Mouse (Mus musculus): ENCODE measurements around the gene Arl15. TPM values are rescaled to one million over a fixed set of nuclear protein-coding genes. Genes with fewer than 3 reads are reported as not detected.

Gene Arl15
- polyA plus RNA-seq, 1 experiment from 2014 or later: 14.6 TPM

- Histone ChIP-seq H3K4me1 (replicated peaks; ENCODE audit: control insufficient read depth, insufficient read depth, low read length) (no peaks in the 10 kb centered on the region), H3K36me3 (ENCODE audit: control insufficient read depth, insufficient read depth, low read length) (no peaks in the 10 kb centered on the region), H3K4me3 (ENCODE audit: low read depth, low read length) (no peak overlapping the region), H3K9ac (ENCODE audit: low read length) (no peak overlapping the region), H3K9me3 (ENCODE audit: control insufficient read depth, low read length) (no peaks in the 10 kb centered on the region), H3K4me2 (ENCODE audit: low read depth, low read length, severe bottlenecking) (no peak overlapping the region), H3K27ac (ENCODE audit: low read depth, low read length) (no peak overlapping the region), H3K27me3 (ENCODE audit: control insufficient read depth, insufficient read depth, low read length) (no peaks in the 10 kb centered on the region)
- ATAC-seq (replicated peaks; ENCODE audit: low FRiP score): no peak
- no peak for DNase-seq (ENCODE audit: low spot score)
- WGBS: 94% methylated on average over 4 of the region's 4 CpGs
These were observed 325.5 kb downstream of the Arl15 start for GRCm38 (mm10) chr13:114119816-114120215.

- no peaks in the 10 kb centered on the region for H3K9me3 ChIP-seq (ENCODE audit: control insufficient read depth, low read length)
- H3K4me1 ChIP-seq (replicated peaks; ENCODE audit: control insufficient read depth, insufficient read depth, low read length): no peaks in the 10 kb centered on the region
- no peak overlapping the region for H3K4me2 ChIP-seq (ENCODE audit: low read depth, low read length, severe bottlenecking)
- ATAC-seq (replicated peaks; ENCODE audit: low FRiP score): no peak
- no peak for DNase-seq (ENCODE audit: low spot score)
- H3K9ac ChIP-seq (ENCODE audit: low read length): no peak overlapping the region
- no peaks in the 10 kb centered on the region for H3K27me3 ChIP-seq (ENCODE audit: control insufficient read depth, insufficient read depth, low read length)
- H3K4me3 ChIP-seq (ENCODE audit: low read depth, low read length): no peak overlapping the region
- H3K27ac ChIP-seq (ENCODE audit: low read depth, low read length): no peak overlapping the region
- H3K36me3 ChIP-seq (ENCODE audit: control insufficient read depth, insufficient read depth, low read length): no peaks in the 10 kb centered on the region
- 93% methylated on average over 9 of the region's 9 CpGs for WGBS
These were observed 327.3 kb downstream of the Arl15 start for GRCm38 (mm10) chr13:114121591-114121990.

GRCm38 (mm10) chr13:114123391-114123790 is 329.1 kb downstream of the Arl15 start:
- H3K4me2 ChIP-seq (ENCODE audit: low read depth, low read length, severe bottlenecking): no peak overlapping the region
- H3K4me3 ChIP-seq (ENCODE audit: low read depth, low read length): no peak overlapping the region
- DNase-seq (ENCODE audit: low spot score): no peak
- H3K9ac ChIP-seq (ENCODE audit: low read length): no peak overlapping the region
- H3K27ac ChIP-seq (ENCODE audit: low read depth, low read length): no peak overlapping the region
- H3K4me1 ChIP-seq (replicated peaks; ENCODE audit: control insufficient read depth, insufficient read depth, low read length): no peaks in the 10 kb centered on the region
- 88% methylated on average over 3 of the region's 3 CpGs for WGBS
- no peaks in the 10 kb centered on the region for H3K27me3 ChIP-seq (ENCODE audit: control insufficient read depth, insufficient read depth, low read length)
- H3K9me3 ChIP-seq (ENCODE audit: control insufficient read depth, low read length): no peaks in the 10 kb centered on the region
- no peaks in the 10 kb centered on the region for H3K36me3 ChIP-seq (ENCODE audit: control insufficient read depth, insufficient read depth, low read length)
- ATAC-seq (replicated peaks; ENCODE audit: low FRiP score): no peak

- H3K36me3 ChIP-seq (ENCODE audit: control insufficient read depth, insufficient read depth, low read length): no peaks in the 10 kb centered on the region
- ATAC-seq (replicated peaks; ENCODE audit: low FRiP score): no peak
- 92% methylated on average over 10 of the region's 10 CpGs for WGBS
- H3K4me2 ChIP-seq (ENCODE audit: low read depth, low read length, severe bottlenecking): no peak overlapping the region
- no peaks in the 10 kb centered on the region for H3K4me1 ChIP-seq (replicated peaks; ENCODE audit: control insufficient read depth, insufficient read depth, low read length)
- H3K9me3 ChIP-seq (ENCODE audit: control insufficient read depth, low read length): no peaks in the 10 kb centered on the region
- H3K27ac ChIP-seq (ENCODE audit: low read depth, low read length): no peak overlapping the region
- no peak overlapping the region for H3K9ac ChIP-seq (ENCODE audit: low read length)
- H3K27me3 ChIP-seq (ENCODE audit: control insufficient read depth, insufficient read depth, low read length): no peaks in the 10 kb centered on the region
- DNase-seq (ENCODE audit: low spot score): no peak
- no peak overlapping the region for H3K4me3 ChIP-seq (ENCODE audit: low read depth, low read length)
These were observed 330.1 kb downstream of the Arl15 start for GRCm38 (mm10) chr13:114124385-114124784.

- H3K36me3 ChIP-seq (ENCODE audit: control insufficient read depth, insufficient read depth, low read length): no peaks in the 10 kb centered on the region
- H3K9me3 ChIP-seq (ENCODE audit: control insufficient read depth, low read length): no peaks in the 10 kb centered on the region
- no peaks in the 10 kb centered on the region for H3K4me1 ChIP-seq (replicated peaks; ENCODE audit: control insufficient read depth, insufficient read depth, low read length)
- 89% methylated on average over 12 of the region's 12 CpGs for WGBS
- ATAC-seq (replicated peaks; ENCODE audit: low FRiP score): no peak
- no peak for DNase-seq (ENCODE audit: low spot score)
- no peak overlapping the region for H3K27ac ChIP-seq (ENCODE audit: low read depth, low read length)
- no peak overlapping the region for H3K4me3 ChIP-seq (ENCODE audit: low read depth, low read length)
- no peak overlapping the region for H3K9ac ChIP-seq (ENCODE audit: low read length)
- no peaks in the 10 kb centered on the region for H3K27me3 ChIP-seq (ENCODE audit: control insufficient read depth, insufficient read depth, low read length)
- no peak overlapping the region for H3K4me2 ChIP-seq (ENCODE audit: low read depth, low read length, severe bottlenecking)
These were observed 330.7 kb downstream of the Arl15 start for GRCm38 (mm10) chr13:114124991-114125390.

GRCm38 (mm10) chr13:114128366-114128765 is 334.1 kb downstream of the Arl15 start:
- DNase-seq (ENCODE audit: low spot score) (no peak), ATAC-seq (replicated peaks; ENCODE audit: low FRiP score) (no peak)
- H3K9me3 ChIP-seq (ENCODE audit: control insufficient read depth, low read length): no peaks in the 10 kb centered on the region
- H3K36me3 ChIP-seq (ENCODE audit: control insufficient read depth, insufficient read depth, low read length): no peaks in the 10 kb centered on the region
- no peaks in the 10 kb centered on the region for H3K4me1 ChIP-seq (replicated peaks; ENCODE audit: control insufficient read depth, insufficient read depth, low read length)
- H3K4me3 ChIP-seq (ENCODE audit: low read depth, low read length): no peak overlapping the region
- no peak overlapping the region for H3K27ac ChIP-seq (ENCODE audit: low read depth, low read length)
- WGBS: 93% methylated on average over 2 of the region's 2 CpGs
- no peak overlapping the region for H3K9ac ChIP-seq (ENCODE audit: low read length)
- no peaks in the 10 kb centered on the region for H3K27me3 ChIP-seq (ENCODE audit: control insufficient read depth, insufficient read depth, low read length)
- H3K4me2 ChIP-seq (ENCODE audit: low read depth, low read length, severe bottlenecking): no peak overlapping the region

GRCm38 (mm10) chr13:114129986-114130385 is 335.7 kb downstream of the Arl15 start:
- Histone ChIP-seq H3K4me2 (ENCODE audit: low read depth, low read length, severe bottlenecking) (no peak overlapping the region), H3K9me3 (ENCODE audit: control insufficient read depth, low read length) (no peaks in the 10 kb centered on the region), H3K36me3 (ENCODE audit: control insufficient read depth, insufficient read depth, low read length) (no peaks in the 10 kb centered on the region), H3K27ac (ENCODE audit: low read depth, low read length) (no peak overlapping the region), H3K4me1 (replicated peaks; ENCODE audit: control insufficient read depth, insufficient read depth, low read length) (no peaks in the 10 kb centered on the region), H3K4me3 (ENCODE audit: low read depth, low read length) (no peak overlapping the region), H3K9ac (ENCODE audit: low read length) (no peak overlapping the region), H3K27me3 (ENCODE audit: control insufficient read depth, insufficient read depth, low read length) (no peaks in the 10 kb centered on the region)
- WGBS: 91% methylated on average over 11 of the region's 11 CpGs
- DNase-seq (ENCODE audit: low spot score) (no peak), ATAC-seq (replicated peaks; ENCODE audit: low FRiP score) (no peak)

GRCm38 (mm10) chr13:114130566-114131319 is 336.4 kb downstream of the Arl15 start:
- 91% methylated on average over 11 of the region's 11 CpGs for WGBS
- H3K27me3 ChIP-seq (ENCODE audit: control insufficient read depth, insufficient read depth, low read length): no peaks in the 10 kb centered on the region
- H3K4me2 ChIP-seq (ENCODE audit: low read depth, low read length, severe bottlenecking): no peak overlapping the region
- H3K27ac ChIP-seq (ENCODE audit: low read depth, low read length): no peak overlapping the region
- no peaks in the 10 kb centered on the region for H3K9me3 ChIP-seq (ENCODE audit: control insufficient read depth, low read length)
- no peak overlapping the region for H3K9ac ChIP-seq (ENCODE audit: low read length)
- ATAC-seq (replicated peaks; ENCODE audit: low FRiP score) (no peak), DNase-seq (ENCODE audit: low spot score) (no peak)
- no peaks in the 10 kb centered on the region for H3K4me1 ChIP-seq (replicated peaks; ENCODE audit: control insufficient read depth, insufficient read depth, low read length)
- no peaks in the 10 kb centered on the region for H3K36me3 ChIP-seq (ENCODE audit: control insufficient read depth, insufficient read depth, low read length)
- H3K4me3 ChIP-seq (ENCODE audit: low read depth, low read length): no peak overlapping the region

GRCm38 (mm10) chr13:114138921-114139320 is 344.6 kb downstream of the Arl15 start:
- no peak for ATAC-seq (replicated peaks; ENCODE audit: low FRiP score)
- no peak overlapping the region for H3K4me2 ChIP-seq (ENCODE audit: low read depth, low read length, severe bottlenecking)
- H3K4me1 ChIP-seq (replicated peaks; ENCODE audit: control insufficient read depth, insufficient read depth, low read length): no peaks in the 10 kb centered on the region; the same call in 1 of the 2 replicates
- 59% methylated on average over 8 of the region's 8 CpGs for WGBS
- no peak for DNase-seq (ENCODE audit: low spot score)
- no peak overlapping the region for H3K4me3 ChIP-seq (ENCODE audit: low read depth, low read length)
- H3K36me3 ChIP-seq (ENCODE audit: control insufficient read depth, insufficient read depth, low read length): no peaks in the 10 kb centered on the region
- no peak overlapping the region for H3K9ac ChIP-seq (ENCODE audit: low read length)
- no peaks in the 10 kb centered on the region for H3K27me3 ChIP-seq (ENCODE audit: control insufficient read depth, insufficient read depth, low read length)
- H3K27ac ChIP-seq (ENCODE audit: low read depth, low read length): no peak overlapping the region
- no peaks in the 10 kb centered on the region for H3K9me3 ChIP-seq (ENCODE audit: control insufficient read depth, low read length)
